Mouse (Mus musculus): ENCODE data around the gene Rhox2b. TPM values are rescaled to one million over a fixed set of nuclear protein-coding genes. Genes with fewer than 3 reads are reported as not detected.
"Not testable (repeated sequence)": the region's sequence is repeated elsewhere in the genome, so short reads cannot be mapped to it uniquely, and the experiment has no call there.

Gene Rhox2b
- polyA plus RNA-seq (2016; fragmentation: Nextera tagmentation; extraction: Ambion mirVana): 0.43 TPM in 1 of 2 replicates, not detected in the other

DNA sequence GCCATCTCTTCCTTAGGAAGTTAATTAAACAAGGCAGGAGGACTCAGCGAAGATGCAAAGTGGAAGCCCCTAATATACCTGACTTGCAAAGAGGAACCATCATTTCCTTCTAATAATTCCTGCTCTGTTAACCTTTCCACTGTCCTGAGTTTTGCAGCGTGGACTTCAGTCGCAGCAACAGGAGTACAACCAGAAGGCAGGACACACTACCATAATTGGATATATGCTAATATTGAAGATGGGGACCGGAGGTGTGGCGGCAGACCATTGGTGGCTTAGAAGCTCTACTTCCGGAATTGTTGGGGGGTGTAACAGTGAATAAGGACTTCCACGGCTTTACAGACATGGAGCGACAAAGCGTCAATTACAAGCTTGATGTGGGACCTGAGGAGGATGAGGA, at the start of gene Rhox2b:
Rhox2b (plus strand) TSS at position 301 of the 400 bp plus-strand sequence.
- H3K4me2 ChIP-seq (replicated peaks); H3K4me3 ChIP-seq; H3K9ac ChIP-seq (replicated peaks); H3K27ac ChIP-seq (replicated peaks); H3K4me1 ChIP-seq; H3K27me3 ChIP-seq; ATAC-seq (ENCODE audit: low FRiP score, low read depth); H3K9me3 ChIP-seq; H3K36me3 ChIP-seq: not testable (repeated sequence)
- no CpG with 5 or more reads among the region's 9 CpGs for WGBS

DNA sequence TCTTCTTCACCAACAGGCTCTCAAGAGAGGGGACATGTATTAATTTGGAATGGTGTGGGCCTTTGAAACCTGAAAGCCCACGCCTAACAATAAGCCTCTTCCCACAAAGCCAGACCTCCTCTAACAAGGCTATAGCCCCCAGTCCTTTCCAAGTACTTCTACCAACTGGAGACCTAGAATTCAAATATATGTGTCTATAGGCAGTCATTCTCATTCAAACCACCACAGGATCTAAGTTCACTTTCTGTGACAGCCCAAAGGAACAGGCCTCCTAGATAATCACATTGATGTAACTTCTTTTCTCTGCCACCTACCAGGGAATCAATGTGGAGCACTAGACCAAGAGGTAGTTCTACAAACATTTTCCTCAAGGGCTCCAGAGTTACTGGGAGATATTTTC, 32.1 kb upstream of the Rhox2b start, which contains the start of gene Rhox3a2:
Rhox3a2 (plus strand) TSS at position 301 of the 400 bp plus-strand sequence.
- not testable (repeated sequence) for ATAC-seq (ENCODE audit: low FRiP score, low read depth); H3K36me3 ChIP-seq; H3K4me1 ChIP-seq; H3K4me3 ChIP-seq; H3K4me2 ChIP-seq (replicated peaks); H3K27ac ChIP-seq (replicated peaks); H3K9ac ChIP-seq (replicated peaks); H3K27me3 ChIP-seq; H3K9me3 ChIP-seq
- no CpG with 5 or more reads among the region's 1 CpGs for WGBS

DNA sequence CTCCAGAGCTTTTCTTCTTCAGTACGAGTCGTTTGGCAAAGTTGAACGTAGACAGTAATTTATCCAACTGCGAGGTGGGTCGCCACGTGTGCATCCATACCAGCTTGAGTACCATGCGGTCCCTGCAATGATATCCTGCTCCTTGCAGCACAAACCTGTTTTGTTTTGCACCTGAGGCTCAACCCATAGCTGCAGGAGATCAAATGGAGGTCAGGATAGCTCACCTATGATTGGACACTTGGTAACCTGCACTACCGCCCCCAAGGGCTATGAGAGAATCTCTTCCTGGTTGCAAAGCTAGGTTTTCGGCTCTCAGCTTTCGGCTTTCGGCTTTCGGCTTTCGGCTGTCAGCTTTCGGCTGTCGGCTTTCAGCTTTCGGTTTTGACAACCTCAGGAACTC, 21.3 kb upstream of the Rhox2b start, which contains the start of gene Rhox4a2:
Rhox4a2 (plus strand) TSS at position 301 of the 400 bp plus-strand sequence.
- H3K4me2 ChIP-seq (replicated peaks); H3K4me1 ChIP-seq; ATAC-seq (ENCODE audit: low FRiP score, low read depth); H3K4me3 ChIP-seq; H3K36me3 ChIP-seq; H3K27me3 ChIP-seq; H3K27ac ChIP-seq (replicated peaks); H3K9me3 ChIP-seq; H3K9ac ChIP-seq (replicated peaks): not testable (repeated sequence)
- 96% methylated on average over 9 of the region's 16 CpGs for WGBS

DNA sequence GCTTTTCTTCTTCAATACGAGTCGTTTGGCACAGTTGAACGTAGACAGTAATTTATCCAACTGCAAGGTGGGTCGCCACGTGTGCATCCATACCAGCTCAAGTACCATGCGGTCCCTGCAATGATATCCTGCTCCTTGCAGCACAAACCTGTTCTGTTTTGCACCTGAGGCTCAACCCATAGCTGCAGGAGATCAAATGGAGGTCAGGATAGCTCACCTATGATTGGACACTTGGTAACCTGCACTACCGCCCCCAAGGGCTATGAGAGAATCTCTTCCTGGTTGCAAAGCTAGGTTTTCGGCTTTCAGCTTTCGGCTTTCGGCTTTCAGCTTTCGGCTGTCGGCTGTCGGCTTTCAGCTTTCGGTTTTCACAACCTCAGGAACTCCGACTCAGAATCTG, 20.3 kb downstream of the Rhox2b start, which contains the start of gene Rhox4b:
Rhox4b (plus strand) TSS at position 301 of the 400 bp plus-strand sequence.
- not testable (repeated sequence) for H3K27me3 ChIP-seq; H3K36me3 ChIP-seq; H3K27ac ChIP-seq (replicated peaks); H3K4me1 ChIP-seq; H3K4me3 ChIP-seq; H3K9ac ChIP-seq (replicated peaks); H3K9me3 ChIP-seq; H3K4me2 ChIP-seq (replicated peaks); ATAC-seq (ENCODE audit: low FRiP score, low read depth)
- whole genome bisulfite sequencing: 87% methylated on average over 14 of the region's 15 CpGs

DNA sequence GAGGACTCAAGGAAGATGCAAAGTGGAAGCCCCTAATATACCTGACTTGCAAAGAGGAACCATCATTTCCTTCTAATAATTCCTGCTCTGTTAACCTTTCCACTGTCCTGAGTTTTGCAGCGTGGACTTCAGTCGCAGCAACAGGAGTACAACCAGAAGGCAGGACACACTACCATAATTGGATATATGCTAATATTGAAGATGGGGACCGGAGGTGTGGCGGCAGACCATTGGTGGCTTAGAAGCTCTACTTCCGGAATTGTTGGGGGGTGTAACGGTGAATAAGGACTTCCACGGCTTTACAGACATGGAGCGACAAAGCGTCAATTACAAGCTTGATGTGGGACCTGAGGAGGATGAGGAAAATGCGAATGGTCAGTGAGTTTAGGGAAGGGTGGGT, 41.5 kb downstream of the Rhox2b start, which contains the start of gene Rhox2c:
Rhox2c (plus strand) TSS at position 301 of the 400 bp plus-strand sequence.
- not testable (repeated sequence) for H3K27me3 ChIP-seq; H3K9ac ChIP-seq (replicated peaks); H3K27ac ChIP-seq (replicated peaks); H3K4me3 ChIP-seq; H3K9me3 ChIP-seq; ATAC-seq (ENCODE audit: low FRiP score, low read depth); H3K36me3 ChIP-seq; H3K4me1 ChIP-seq; H3K4me2 ChIP-seq (replicated peaks)
- 98% methylated on average over 5 of the region's 10 CpGs for WGBS

DNA sequence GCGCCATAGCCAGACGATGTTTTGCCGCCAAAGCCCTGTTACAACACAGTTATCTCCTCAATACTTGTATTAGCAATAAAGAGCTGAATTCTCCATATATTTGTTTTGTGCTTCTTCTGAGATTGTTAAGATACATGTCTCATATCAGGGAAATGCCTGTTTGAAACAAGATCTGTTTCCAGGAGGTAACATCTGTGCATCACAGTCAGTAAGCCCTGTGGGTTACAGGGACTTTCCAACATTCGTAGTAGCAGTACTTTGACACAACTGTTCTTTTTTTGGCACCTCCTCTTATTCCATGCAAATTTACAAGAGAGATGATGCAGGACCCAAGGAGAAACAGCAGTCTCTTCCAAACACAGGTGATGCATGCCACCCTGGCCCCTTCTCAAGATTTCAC, 46.4 kb downstream of the Rhox2b start, which contains the start of gene Rhox3c:
Rhox3c (plus strand) TSS at position 301 of the 400 bp plus-strand sequence.
- H3K36me3 ChIP-seq; H3K27me3 ChIP-seq; H3K9ac ChIP-seq (replicated peaks); H3K9me3 ChIP-seq; H3K4me1 ChIP-seq; H3K4me3 ChIP-seq; H3K27ac ChIP-seq (replicated peaks); H3K4me2 ChIP-seq (replicated peaks); ATAC-seq (ENCODE audit: low FRiP score, low read depth): not testable (repeated sequence)
- 92% methylated on average over 3 of the region's 4 CpGs for WGBS

Other genes with a start within 250 kb of the Rhox2b start
- gene Akap14, start 243.2 kb upstream of the Rhox2b start, polyA plus RNA-seq (2016; fragmentation: Nextera tagmentation; extraction: Ambion mirVana): 0.17 TPM in 1 of 2 replicates, not detected in the other
- 412 and 415 TPM in 2 replicates for gene Ndufa1, start 220.9 kb upstream of the Rhox2b start, polyA plus RNA-seq (2016; fragmentation: Nextera tagmentation; extraction: Ambion mirVana)
- 15.7 and 17.0 TPM in 2 replicates for gene Rnf113a1, start 220.8 kb upstream of the Rhox2b start, polyA plus RNA-seq (2016; fragmentation: Nextera tagmentation; extraction: Ambion mirVana)
- gene Gm9, start 201.0 kb upstream of the Rhox2b start, polyA plus RNA-seq (2016; fragmentation: Nextera tagmentation; extraction: Ambion mirVana): not detected in 2 replicates
- gene Rhox1, start 189.8 kb upstream of the Rhox2b start, polyA plus RNA-seq (2016; fragmentation: Nextera tagmentation; extraction: Ambion mirVana): not detected in 2 replicates
- 0.32 TPM in 1 of 2 replicates, not detected in the other for gene Rhox2a, start 167.1 kb upstream of the Rhox2b start, polyA plus RNA-seq (2016; fragmentation: Nextera tagmentation; extraction: Ambion mirVana)
- not detected in 2 replicates for gene Rhox3a, start 162.1 kb upstream of the Rhox2b start, polyA plus RNA-seq (2016; fragmentation: Nextera tagmentation; extraction: Ambion mirVana)
- gene Rhox4a, start 146.7 kb upstream of the Rhox2b start, polyA plus RNA-seq (2016; fragmentation: Nextera tagmentation; extraction: Ambion mirVana): not detected in 2 replicates
- not detected in 2 replicates for gene Rhox3a2, start 32.0 kb upstream of the Rhox2b start, polyA plus RNA-seq (2016; fragmentation: Nextera tagmentation; extraction: Ambion mirVana)
- 0.56 TPM in 1 of 2 replicates, not detected in the other for gene Rhox4a2, start 21.2 kb upstream of the Rhox2b start, polyA plus RNA-seq (2016; fragmentation: Nextera tagmentation; extraction: Ambion mirVana)
- 0.24 TPM in 1 of 2 replicates, not detected in the other for gene Rhox4b, start 20.4 kb downstream of the Rhox2b start, polyA plus RNA-seq (2016; fragmentation: Nextera tagmentation; extraction: Ambion mirVana)
- 1.7 and 3.0 TPM in 2 replicates for gene Rhox2c, start 41.6 kb downstream of the Rhox2b start, polyA plus RNA-seq (2016; fragmentation: Nextera tagmentation; extraction: Ambion mirVana)
- not detected in 2 replicates for gene Rhox3c, start 46.5 kb downstream of the Rhox2b start, polyA plus RNA-seq (2016; fragmentation: Nextera tagmentation; extraction: Ambion mirVana)
- gene Rhox4c, start 68.3 kb downstream of the Rhox2b start, polyA plus RNA-seq (2016; fragmentation: Nextera tagmentation; extraction: Ambion mirVana): not detected in 2 replicates
- gene Rhox2d, start 81.4 kb downstream of the Rhox2b start, polyA plus RNA-seq (2016; fragmentation: Nextera tagmentation; extraction: Ambion mirVana): not detected in 2 replicates
- not detected in 2 replicates for gene Rhox4d, start 102.3 kb downstream of the Rhox2b start, polyA plus RNA-seq (2016; fragmentation: Nextera tagmentation; extraction: Ambion mirVana)
- 0.48 TPM in 1 of 2 replicates, not detected in the other for gene Rhox2e, start 118.4 kb downstream of the Rhox2b start, polyA plus RNA-seq (2016; fragmentation: Nextera tagmentation; extraction: Ambion mirVana)
- gene Rhox3e, start 130.0 kb downstream of the Rhox2b start, polyA plus RNA-seq (2016; fragmentation: Nextera tagmentation; extraction: Ambion mirVana): not detected in 2 replicates
- gene Rhox4e, start 145.3 kb downstream of the Rhox2b start, polyA plus RNA-seq (2016; fragmentation: Nextera tagmentation; extraction: Ambion mirVana): not detected in 2 replicates
- 0.39 TPM in 1 of 2 replicates, not detected in the other for gene Rhox2f, start 159.3 kb downstream of the Rhox2b start, polyA plus RNA-seq (2016; fragmentation: Nextera tagmentation; extraction: Ambion mirVana)
- not detected in 2 replicates for gene Rhox3f, start 168.9 kb downstream of the Rhox2b start, polyA plus RNA-seq (2016; fragmentation: Nextera tagmentation; extraction: Ambion mirVana)
- gene Rhox4f, start 195.6 kb downstream of the Rhox2b start, polyA plus RNA-seq (2016; fragmentation: Nextera tagmentation; extraction: Ambion mirVana): not detected in 2 replicates
- not detected in 2 replicates for gene Rhox3g, start 216.5 kb downstream of the Rhox2b start, polyA plus RNA-seq (2016; fragmentation: Nextera tagmentation; extraction: Ambion mirVana)
- gene Rhox2g, start 231.4 kb downstream of the Rhox2b start, polyA plus RNA-seq (2016; fragmentation: Nextera tagmentation; extraction: Ambion mirVana): not detected in 2 replicates
- not detected in 2 replicates for gene Rhox4g, start 239.3 kb downstream of the Rhox2b start, polyA plus RNA-seq (2016; fragmentation: Nextera tagmentation; extraction: Ambion mirVana)